Mouse (Mus musculus): Measurements from ENCODE around the gene Tepsin.
A peak's percentile ranks its signal among the peaks of the same experiment; 100 is the strongest.

Gene Tepsin

DNA sequence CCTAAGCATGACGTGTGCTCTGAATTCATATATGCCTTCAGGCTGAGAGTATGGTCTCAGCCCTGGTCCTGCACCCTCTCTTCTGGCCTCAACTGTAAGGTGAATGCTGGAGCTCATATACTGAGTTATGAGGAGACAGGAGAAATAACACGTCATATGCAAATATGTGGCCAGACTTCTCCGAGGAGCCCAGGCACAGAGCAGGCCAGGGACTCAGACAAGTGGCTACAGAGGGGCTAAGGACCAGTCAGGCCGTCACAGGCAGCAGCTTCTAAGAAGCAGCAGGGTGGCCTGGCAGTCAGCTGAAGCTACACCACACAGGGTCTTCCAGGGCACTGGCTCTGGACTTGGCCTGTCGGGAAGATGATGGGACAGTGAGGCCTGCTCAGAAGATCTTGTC lies 35.2 kb downstream of the Tepsin start:
- no peak for DNase-seq

- DNase-seq = no peak
These were observed 37.9 kb downstream of the Tepsin start for GRCm38 (mm10) chr11:120060634-120061033.

GRCm38 (mm10) chr11:120055953-120056732 lies 42.4 kb downstream of the Tepsin start:
- DNase-seq = no peak

DNA sequence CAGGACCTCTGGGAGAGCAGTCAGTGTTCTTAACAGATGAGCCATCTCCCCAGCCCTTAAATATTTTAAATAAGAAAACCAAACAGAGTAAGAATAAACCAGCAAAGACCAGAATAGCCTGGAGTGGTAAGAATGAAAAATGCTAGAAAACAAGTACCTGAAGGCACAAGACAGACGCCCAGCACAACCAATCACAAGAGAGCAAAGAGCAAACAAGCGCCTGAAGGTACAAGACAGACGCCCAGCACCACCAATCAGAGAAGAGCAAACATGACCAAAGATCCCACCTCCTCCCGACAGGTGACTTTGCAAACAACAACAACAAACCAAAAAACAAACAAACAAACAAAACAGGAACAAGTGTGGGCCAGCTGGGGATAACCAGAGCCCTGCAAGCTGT lies 44.7 kb downstream of the Tepsin start:
- no peak for DNase-seq

- DNase-seq = no peak
These were observed 46.3 kb downstream of the Tepsin start for GRCm38 (mm10) chr11:120052274-120052673.

GRCm38 (mm10) chr11:120051124-120051811 lies 47.3 kb downstream of the Tepsin start:
- no peak for DNase-seq

- DNase-seq = peak; percentile 30
These were observed 49.5 kb downstream of the Tepsin start for GRCm38 (mm10) chr11:120049067-120049466.

GRCm38 (mm10) chr11:120048252-120048556 lies 50.3 kb downstream of the Tepsin start:
- no peak for DNase-seq

- no peak for DNase-seq
These were observed 50.8 kb downstream of the Tepsin start for GRCm38 (mm10) chr11:120047531-120048251.

DNA sequence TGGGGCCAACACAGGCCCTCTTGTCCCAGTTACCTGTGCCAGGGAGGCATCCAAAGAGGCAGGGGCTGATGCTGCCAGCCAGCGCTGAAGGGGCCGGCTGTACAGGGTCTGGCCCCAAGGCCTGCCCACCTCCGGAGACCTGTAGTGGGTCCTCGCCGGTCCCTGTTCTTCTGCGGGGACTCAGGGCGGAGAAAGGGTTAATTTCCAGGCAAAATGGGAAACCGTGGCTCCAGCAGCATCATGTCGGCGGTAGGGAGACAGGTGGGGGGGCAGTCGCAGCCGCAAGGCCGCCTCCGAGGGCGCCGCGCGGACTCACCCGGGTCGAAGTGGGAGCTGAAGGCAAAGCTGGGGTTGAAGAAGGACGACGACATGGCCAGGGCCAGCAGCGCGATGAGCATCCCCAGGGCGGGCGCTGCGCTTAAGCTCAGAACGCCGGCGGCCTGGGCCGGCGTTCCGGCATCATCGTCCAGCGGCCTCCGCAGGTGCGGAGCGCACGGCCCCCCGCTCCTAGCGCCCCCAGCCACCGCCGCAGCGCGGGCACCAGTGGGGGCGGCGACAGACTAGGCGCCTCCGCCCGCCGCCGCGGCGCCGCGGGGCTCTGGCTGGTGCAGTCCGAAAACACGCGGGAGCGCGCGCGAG lies 51.9 kb downstream of the Tepsin start, which contains the start of gene Aatk:
Gene Aatk, minus strand, starts transcription at position 615 of the 639 bp plus-strand sequence.
- no peak for DNase-seq

DNA sequence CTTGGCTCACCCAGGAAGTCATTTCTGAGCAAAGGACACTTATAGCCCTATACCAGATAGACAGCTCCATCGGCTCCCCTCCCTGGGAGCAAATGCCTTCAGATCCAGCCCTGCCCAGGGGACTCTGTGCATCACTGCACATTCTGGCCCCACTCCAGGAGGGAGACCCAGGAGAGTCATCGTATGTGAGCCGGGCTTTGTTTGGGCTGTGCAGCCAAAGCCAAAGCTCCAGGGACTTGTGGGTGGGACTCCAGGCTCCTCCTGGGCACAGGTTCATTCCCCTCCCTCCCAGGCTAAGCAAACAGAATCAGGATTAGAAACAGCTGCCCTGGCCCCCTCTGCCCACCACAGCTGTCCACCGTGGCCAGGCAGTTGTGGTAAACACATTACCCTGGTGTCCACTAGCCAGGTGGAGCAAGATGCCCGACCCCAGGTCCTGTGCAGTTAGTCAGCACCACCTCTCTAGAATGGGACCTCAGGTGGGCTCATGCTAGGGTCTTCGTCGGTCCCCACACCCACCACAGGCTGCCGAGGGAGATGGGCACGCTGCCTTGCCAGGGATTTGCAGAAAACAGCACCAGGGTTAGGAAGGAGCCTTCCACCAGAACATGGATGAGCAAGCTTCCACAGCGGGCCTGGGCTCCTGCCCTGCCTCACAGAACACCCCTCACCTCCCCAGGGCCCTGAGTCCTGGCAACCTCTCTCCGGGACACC lies 52.5 kb downstream of the Tepsin start:
- no peak for DNase-seq

- no peak for DNase-seq
These were observed 53.2 kb downstream of the Tepsin start for GRCm38 (mm10) chr11:120045341-120045740.

GRCm38 (mm10) chr11:120042141-120042838 lies 56.2 kb downstream of the Tepsin start:
- DNase-seq = no peak

DNA sequence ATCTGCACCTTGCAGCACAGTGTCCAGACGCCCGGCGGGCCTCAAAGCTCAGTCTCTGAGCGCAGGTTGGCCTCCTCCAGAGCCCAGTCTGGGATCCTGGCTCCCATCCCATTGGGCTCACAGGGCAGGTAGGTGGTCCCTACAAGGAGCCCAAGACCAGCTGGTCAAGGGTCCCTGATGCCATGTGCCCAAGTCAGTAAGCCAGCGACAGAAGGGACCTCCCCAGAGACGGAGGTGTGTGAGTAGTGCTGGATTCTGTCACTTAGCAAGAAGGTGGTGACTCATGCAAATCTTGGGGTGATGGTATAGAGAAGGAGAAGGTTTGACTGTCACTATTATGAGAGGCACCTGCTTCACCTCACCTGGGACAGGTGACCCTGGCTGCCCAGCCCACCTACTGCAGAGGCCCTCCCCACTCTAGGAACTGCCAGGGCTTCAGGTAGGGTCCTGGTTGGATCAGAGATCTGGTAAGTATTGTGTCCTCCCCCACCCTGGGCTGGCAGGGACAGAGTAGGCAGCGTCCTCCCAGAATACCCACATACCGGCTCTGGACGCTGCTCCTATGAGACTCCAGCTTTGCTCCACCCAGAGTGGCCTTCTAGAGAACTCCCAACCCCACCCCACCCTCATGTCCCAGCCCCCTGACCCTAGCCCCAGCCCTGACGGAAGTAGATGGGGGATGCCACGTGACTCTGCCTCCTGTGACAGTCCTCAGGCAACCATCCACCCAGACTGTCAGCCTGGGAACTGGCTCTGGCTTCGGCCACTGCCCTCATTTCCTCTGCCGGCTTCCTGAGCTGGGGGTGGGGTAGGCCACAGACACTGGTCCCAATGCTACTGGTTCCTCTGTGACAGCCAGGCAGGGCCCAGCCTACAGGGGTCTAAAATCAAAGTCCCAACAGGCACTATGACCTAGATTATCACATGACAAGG lies 57.1 kb downstream of the Tepsin start:
- peak; percentile 67 for DNase-seq

All from kidney, adult 18-20 months (tissue).